Mouse (Mus musculus): ENCODE measurements around the gene Tnfsf4. TPM values are rescaled to one million over a fixed set of nuclear protein-coding genes. Genes with fewer than 3 reads are reported as not detected.

The Tnfsf4 gene
- not detected for total RNA-seq (2021)
- long read RNA-seq, experiment 1, result 0 reads
- long read RNA-seq, experiment 2, result 0 reads

DNA sequence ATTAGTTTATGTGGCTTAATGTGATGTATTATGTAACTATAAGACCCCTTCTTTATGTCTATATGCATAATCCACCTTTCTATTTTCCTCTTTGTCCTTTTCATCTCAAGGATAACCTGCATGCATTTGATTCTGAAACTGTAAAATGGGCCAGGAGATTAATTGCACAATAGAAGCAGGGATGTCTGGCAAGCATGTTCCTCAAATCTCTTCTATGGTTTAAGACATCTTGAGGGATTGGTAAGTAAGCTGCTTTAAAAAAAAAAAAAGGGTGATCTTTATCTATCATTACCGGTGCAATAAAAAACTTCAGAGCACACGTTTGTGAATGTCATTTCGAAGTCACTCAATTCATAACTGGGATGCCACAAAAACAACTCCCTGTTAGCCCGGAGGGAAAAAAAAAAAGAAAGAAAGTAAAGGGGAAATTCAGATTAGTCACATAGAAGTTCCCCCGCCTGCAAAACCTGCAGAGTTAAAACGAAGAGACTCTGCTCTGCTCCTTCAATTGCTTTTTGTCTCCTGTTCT is at the start of gene Tnfsf4:
TSS of gene Tnfsf4 (plus strand) at position 479 of the 529 bp plus-strand sequence.
- intact Hi-C loops (cut with DNase I), result loop anchor here (5.0 kb wide), 1 partner anchor 342 kb away; no protein-coding TSS in a partner anchor
- DNase-seq, result no peak

- intact Hi-C loops (cut with DNase I), result no loop called here
- DNase-seq, result no peak
Observed at GRCm38 (mm10) chr1:161350981-161351380, 44.2 kb upstream of the Tnfsf4 start.

- intact Hi-C loops (cut with DNase I), result no loop called here
- no peak for DNase-seq
Observed at GRCm38 (mm10) chr1:161365006-161365405, 30.2 kb upstream of the Tnfsf4 start.

DNA sequence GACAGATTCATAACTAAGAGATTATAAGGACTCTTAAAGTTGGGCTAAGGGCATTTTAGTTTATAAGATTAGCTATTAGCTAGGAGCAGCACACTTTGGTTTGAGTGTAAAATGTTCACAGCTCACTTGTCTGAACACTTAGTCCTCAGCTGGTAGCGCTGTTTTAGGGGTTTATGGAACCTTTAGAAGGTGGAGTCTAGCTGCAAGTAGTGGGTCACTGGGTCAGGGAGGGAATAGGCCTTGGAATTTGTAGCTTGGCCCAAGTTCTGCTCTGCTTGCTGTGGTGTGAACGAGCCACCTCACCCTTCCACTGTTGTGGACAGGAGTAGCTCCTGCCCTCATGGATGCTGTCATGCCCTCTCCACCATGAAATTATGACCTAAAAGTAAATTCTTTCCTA is 23.3 kb upstream of the Tnfsf4 start:
- intact Hi-C loops (cut with DNase I), result no loop called here
- DNase-seq, result no peak

DNA sequence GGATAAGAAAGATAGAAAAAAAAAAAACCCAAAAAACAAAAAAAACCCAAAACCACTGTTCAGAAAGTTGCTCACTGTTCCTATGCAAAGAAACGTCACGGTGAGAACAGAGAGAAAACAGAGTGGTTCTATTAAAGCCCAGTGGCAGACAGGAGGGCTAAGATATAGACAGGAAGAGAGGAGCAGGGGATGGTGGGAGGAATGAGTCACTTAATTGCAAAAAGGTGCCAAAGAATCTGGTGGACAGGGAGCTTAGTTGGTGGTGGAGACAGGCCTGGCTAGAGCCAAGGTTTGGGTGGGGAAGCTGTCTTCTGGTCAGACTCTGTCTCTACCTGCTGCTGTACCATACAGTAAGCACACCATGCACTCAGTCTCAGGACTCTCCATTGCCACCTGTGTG is 19.3 kb upstream of the Tnfsf4 start:
- intact Hi-C loops (cut with DNase I), result no loop called here
- no peak for DNase-seq

DNA sequence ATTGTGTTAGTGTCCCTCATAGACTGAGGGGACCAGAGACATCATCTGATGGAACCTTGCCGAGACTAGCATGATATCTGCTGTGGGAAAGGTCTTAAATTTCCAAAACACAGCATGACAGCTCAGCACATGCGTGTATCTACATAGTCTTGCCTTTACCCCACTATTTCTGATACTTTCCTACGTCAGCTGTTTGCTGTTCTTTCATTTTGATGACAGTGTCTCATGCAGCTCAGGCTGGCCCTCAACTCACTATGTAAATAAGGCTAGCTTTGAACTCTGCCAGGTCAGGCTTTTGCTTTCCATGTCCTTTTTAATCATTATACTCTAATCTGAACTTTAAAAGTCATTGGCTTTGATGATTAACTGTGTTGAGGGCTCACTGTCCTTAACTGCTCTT is 16.6 kb upstream of the Tnfsf4 start:
- intact Hi-C loops (cut with DNase I), result no loop called here
- no peak for DNase-seq

- DNase-seq, result no peak
Observed at GRCm38 (mm10) chr1:161379685-161380424, 15.4 kb upstream of the Tnfsf4 start.

GRCm38 (mm10) chr1:161380425-161380780 is 14.8 kb upstream of the Tnfsf4 start:
- DNase-seq, result no peak
- intact Hi-C loops (cut with DNase I), result no loop called here

More at GRCm38 (mm10) chr1:161379685-161380424, 15.4 kb upstream of the Tnfsf4 start:
- intact Hi-C loops (cut with DNase I), result no loop called here

- no peak for DNase-seq
- intact Hi-C loops (cut with DNase I), result no loop called here
Observed at GRCm38 (mm10) chr1:161390066-161390465, 5.1 kb upstream of the Tnfsf4 start.

GRCm38 (mm10) chr1:161392906-161393305 is 2.3 kb upstream of the Tnfsf4 start:
- DNase-seq, result no peak
- intact Hi-C loops (cut with DNase I), result no loop called here

- DNase-seq, result no peak
- intact Hi-C loops (cut with DNase I), result loop anchor here (5.0 kb wide), 1 partner anchor 342 kb away; no protein-coding TSS in a partner anchor
Observed at GRCm38 (mm10) chr1:161395610-161396009, 401 bp downstream of the Tnfsf4 start.

GRCm38 (mm10) chr1:161396351-161396750 is 1.1 kb downstream of the Tnfsf4 start:
- DNase-seq, result no peak
- intact Hi-C loops (cut with DNase I), result loop anchor here (5.0 kb wide), 1 partner anchor 341 kb away; no protein-coding TSS in a partner anchor

DNA sequence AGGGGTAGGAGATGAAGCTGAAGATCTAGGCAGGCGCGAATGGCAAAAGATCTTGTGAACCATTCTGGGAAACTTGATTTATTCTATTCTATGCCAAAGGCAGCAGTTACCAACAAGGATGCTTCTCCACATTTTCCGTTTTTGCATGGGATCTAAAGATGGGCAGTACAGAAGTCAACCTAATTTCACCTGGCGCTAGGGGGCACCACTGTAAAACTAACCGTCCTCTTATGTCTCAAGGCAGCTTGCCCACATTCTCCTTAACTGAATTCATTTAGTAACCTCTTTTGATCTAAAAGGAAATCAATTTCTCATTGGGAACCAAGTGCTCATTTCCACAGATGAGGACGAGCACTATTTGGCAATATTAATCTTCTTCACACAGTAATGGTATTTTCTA is 4.9 kb downstream of the Tnfsf4 start:
- peak; percentile 53 to 60 for DNase-seq
- intact Hi-C loops (cut with DNase I), result loop anchor here (1.0 to 5.0 kb wide), 2 partner anchors 197 to 287 kb away; no protein-coding TSS in a partner anchor

- intact Hi-C loops (cut with DNase I), result loop anchor here (5.0 kb wide), 1 partner anchor 194 kb away; no protein-coding TSS in a partner anchor
- DNase-seq, result no peak
Observed at GRCm38 (mm10) chr1:161403061-161403460, 7.9 kb downstream of the Tnfsf4 start.

DNA sequence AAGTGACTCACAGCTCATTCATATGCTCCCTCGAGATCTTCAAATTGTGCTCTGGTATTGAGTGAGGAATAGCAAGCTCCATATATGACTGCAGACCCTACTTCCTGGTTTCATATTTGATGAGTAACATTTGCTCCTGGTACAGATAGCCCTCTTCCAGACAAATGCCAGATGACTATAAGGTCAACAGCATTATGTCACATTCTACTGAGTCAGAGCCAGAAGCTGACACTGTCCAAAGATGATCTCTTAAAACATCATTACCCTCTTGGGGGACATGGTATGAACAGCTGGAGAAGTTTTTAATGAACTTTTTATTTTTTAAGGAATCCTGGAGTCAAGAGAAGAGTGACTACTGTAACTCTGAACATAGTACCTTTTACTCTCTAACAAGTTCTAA is 11.3 kb downstream of the Tnfsf4 start:
- DNase-seq, result no peak

GRCm38 (mm10) chr1:161419926-161420325 is 24.7 kb downstream of the Tnfsf4 start:
- DNase-seq, result no peak
- intact Hi-C loops (cut with DNase I), result no loop called here

More for the DNA sequence above, 11.3 kb downstream of the Tnfsf4 start:
- intact Hi-C loops (cut with DNase I), result no loop called here

GRCm38 (mm10) chr1:161420646-161421045 is 25.4 kb downstream of the Tnfsf4 start:
- DNase-seq, result no peak
- intact Hi-C loops (cut with DNase I), result no loop called here

- intact Hi-C loops (cut with DNase I), result no loop called here
- DNase-seq, result no peak
Observed at GRCm38 (mm10) chr1:161426277-161427056, 31.3 kb downstream of the Tnfsf4 start.

- intact Hi-C loops (cut with DNase I), result no loop called here
Observed at GRCm38 (mm10) chr1:161427057-161427311, 31.8 kb downstream of the Tnfsf4 start.

DNA sequence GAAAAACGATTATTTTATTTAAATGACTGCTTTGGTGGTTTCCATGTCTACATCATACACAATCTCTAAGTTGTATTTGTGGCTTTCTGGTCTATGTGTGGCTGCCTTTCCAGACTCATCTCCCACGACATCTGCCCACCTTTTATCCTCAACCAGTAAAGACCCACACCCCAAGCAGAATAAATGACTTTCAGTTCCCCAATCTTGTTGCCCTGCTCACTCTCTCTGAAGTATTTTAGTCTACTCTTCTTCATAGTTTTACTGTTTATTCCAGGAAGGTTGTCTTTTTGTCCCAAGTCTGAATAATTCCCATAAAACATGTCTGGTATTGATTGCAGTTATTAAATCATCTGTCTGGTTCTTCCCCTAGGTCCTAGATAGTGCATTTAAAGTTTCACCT is 40.6 kb downstream of the Tnfsf4 start:
- no peak for DNase-seq
- intact Hi-C loops (cut with DNase I), result no loop called here

More at GRCm38 (mm10) chr1:161427057-161427311, 31.8 kb downstream of the Tnfsf4 start:
- DNase-seq, result no peak

DNA sequence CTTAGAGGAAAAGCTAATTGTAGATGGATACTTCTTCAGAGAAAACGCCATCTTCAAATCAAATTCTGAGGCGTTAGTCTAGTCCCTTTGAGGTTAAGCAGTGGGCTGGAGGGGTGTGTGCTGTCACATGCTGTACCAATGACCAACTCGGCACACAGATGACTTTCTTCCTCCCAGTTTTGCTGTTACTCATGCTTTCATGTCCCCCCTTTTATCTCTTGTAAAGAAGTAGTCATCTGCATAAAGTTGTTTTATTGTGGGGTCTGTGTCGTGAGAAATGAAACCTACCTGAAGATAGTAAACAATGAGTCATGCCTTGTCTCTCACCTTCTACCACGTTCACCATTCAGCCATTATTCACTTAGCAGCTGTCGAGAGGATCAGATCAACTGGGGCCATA is 41.3 kb downstream of the Tnfsf4 start:
- no peak for DNase-seq
- intact Hi-C loops (cut with DNase I), result no loop called here
